Mouse (Mus musculus) CH12.LX (cell line): ENCODE measurements around the gene Slc35c2. TPM values are rescaled to one million over a fixed set of nuclear protein-coding genes. Genes with fewer than 3 reads are reported as not detected.

ENCODE experiments used
- DNase-seq: peaks from one replicate; pipeline ENCODE4 v3.0.0-alpha.2; 2013; ENCODE audit errors: extremely low read depth
- H3K27ac ChIP-seq: 2 replicates; pipeline ENCODE4 v1.5.1; 2012; ENCODE audit warnings: low read depth, mild to moderate bottlenecking, control low read depth, moderate library complexity; ENCODE audit not compliant: insufficient read depth
- H3K27me3 ChIP-seq: replicated peaks from 2 replicates; pipeline ENCODE3; 2012; ENCODE audit warnings: inconsistent platforms
- H3K36me3 ChIP-seq, 2 experiments: replicated peaks in 1 of 2; 2 replicates each; pipeline versions ENCODE3 to v1.6.1; 2012; ENCODE audit warnings: inconsistent platforms in 1 of 2, low read length in 1 of 2, mild to moderate bottlenecking in 1 of 2, mixed read lengths in 1 of 2, moderate library complexity in 1 of 2; ENCODE audit not compliant: control insufficient read depth in 1 of 2, insufficient read depth in 1 of 2
- H3K4me1 ChIP-seq, 2 experiments: 2 replicates each; pipeline ENCODE4 v1.6.1; 2012; ENCODE audit warnings: inconsistent platforms in 1 of 2, moderate library complexity in 1 of 2; ENCODE audit not compliant: insufficient read depth in 2 of 2, control insufficient read depth in 1 of 2
- H3K4me2 ChIP-seq: 2 replicates; pipeline ENCODE4 v1.6.1; 2012; ENCODE audit warnings: low read depth, mild to moderate bottlenecking, control low read depth; ENCODE audit not compliant: poor library complexity, insufficient read depth, severe bottlenecking
- H3K4me3 ChIP-seq, 3 experiments: fragments of 150-350 bp in 1 of 3; sonication (generic) in 1 of 3; replicated peaks in 1 of 3; 2 replicates each; pipeline versions ENCODE3 to v1.5.1; 2011 to 2012; ENCODE audit warnings: low read depth in 2 of 3, low read length in 2 of 3, mild to moderate bottlenecking in 2 of 3, moderate library complexity in 2 of 3, control low read depth in 1 of 3, improper control_type of control experiment in 1 of 3, inconsistent platforms in 1 of 3, mixed read lengths in 1 of 3; ENCODE audit not compliant: poor library complexity in 1 of 3
- H3K79me2 ChIP-seq: replicated peaks from 2 replicates; pipeline ENCODE4 v1.6.1; 2012; ENCODE audit warnings: mild to moderate bottlenecking, moderate library complexity; ENCODE audit not compliant: control insufficient read depth, poor library complexity, insufficient read depth, severe bottlenecking; ENCODE audit errors: extremely low read depth
- H3K9ac ChIP-seq: 2 replicates; pipeline ENCODE4 v1.6.1; 2012; ENCODE audit warnings: low read depth, mild to moderate bottlenecking, control low read depth, moderate library complexity; ENCODE audit not compliant: insufficient read depth
- H3K9me3 ChIP-seq: replicated peaks from 2 replicates; pipeline ENCODE3; 2012; ENCODE audit warnings: low read length, inconsistent platforms, mixed read lengths
- CHD1 ChIP-seq: IDR thresholded peaks from 2 replicates; pipeline ENCODE4 v1.6.1; 2012; ENCODE audit warnings: low read depth, low read length, improper control_type of control experiment, inconsistent platforms
- CHD2 ChIP-seq: IDR thresholded peaks from 2 replicates; pipeline ENCODE4 v1.6.1; 2011; ENCODE audit warnings: low read length, improper control_type of control experiment
- CTCF ChIP-seq, 2 experiments: IDR thresholded peaks in 1 of 2; conservative IDR thresholded peaks in 1 of 2; 2 replicates each; pipeline ENCODE4 v1.5.1; 2011 to 2012; ENCODE audit warnings: low read depth in 2 of 2, low read length in 2 of 2, improper control_type of control experiment in 1 of 2, inconsistent platforms in 1 of 2, mild to moderate bottlenecking in 1 of 2, moderate library complexity in 1 of 2
- ETS1 ChIP-seq: conservative IDR thresholded peaks from 2 replicates; pipeline ENCODE4 v1.6.1; 2012; ENCODE audit warnings: low read depth, mild to moderate bottlenecking, inconsistent platforms, low read length, improper control_type of control experiment, moderate library complexity
- IRF4 ChIP-seq: IDR thresholded peaks from 2 replicates; pipeline ENCODE4 v1.6.1; 2014; ENCODE audit warnings: low read depth, mild to moderate bottlenecking, inconsistent platforms, low read length, improper control_type of control experiment
- JUN ChIP-seq: IDR thresholded peaks from 2 replicates; pipeline ENCODE4 v1.6.1; 2011; ENCODE audit warnings: low read depth, mild to moderate bottlenecking, low read length, improper control_type of control experiment, moderate library complexity; ENCODE audit not compliant: insufficient read depth
- JUND ChIP-seq: conservative IDR thresholded peaks from 2 replicates; pipeline ENCODE4 v1.6.1; 2011; ENCODE audit warnings: low read depth, low read length, improper control_type of control experiment
- MAFK ChIP-seq: IDR thresholded peaks from 2 replicates; pipeline ENCODE4 v1.6.1; 2011; ENCODE audit warnings: low read length, improper control_type of control experiment; ENCODE audit not compliant: insufficient replicate concordance
- MXI1 ChIP-seq: IDR thresholded peaks from 2 replicates; pipeline ENCODE4 v1.6.1; 2011; ENCODE audit warnings: mild to moderate bottlenecking, low read depth, low read length, improper control_type of control experiment
- NELFE ChIP-seq: IDR thresholded peaks from 2 replicates; pipeline ENCODE4 v1.6.1; 2011; ENCODE audit warnings: low read depth, low read length, improper control_type of control experiment
- NRF1 ChIP-seq: IDR thresholded peaks from 2 replicates; pipeline ENCODE4 v1.6.1; 2014; ENCODE audit warnings: low read depth, mild to moderate bottlenecking, inconsistent platforms, low read length, improper control_type of control experiment, moderate library complexity
- PAX5 ChIP-seq: IDR thresholded peaks from 2 replicates; pipeline ENCODE4 v1.6.1; 2012; ENCODE audit warnings: low read length, inconsistent platforms, mixed read lengths
- POLR2A ChIP-seq: IDR thresholded peaks from 2 replicates; pipeline ENCODE4 v1.6.1; 2011; ENCODE audit warnings: low read depth, mild to moderate bottlenecking, improper control_type of control experiment, low read length
- POLR2AphosphoS2 ChIP-seq: IDR thresholded peaks from 2 replicates; pipeline ENCODE4 v1.6.1; 2011; ENCODE audit warnings: low read depth, low read length, improper control_type of control experiment
- RAD21 ChIP-seq: IDR thresholded peaks from 2 replicates; pipeline ENCODE4 v1.6.1; 2011; ENCODE audit warnings: low read depth, mild to moderate bottlenecking, low read length, improper control_type of control experiment, moderate library complexity
- SIN3A ChIP-seq: IDR thresholded peaks from 2 replicates; pipeline ENCODE4 v1.6.1; 2012; ENCODE audit warnings: low read length, improper control_type of control experiment, inconsistent platforms
- SMC3 ChIP-seq: IDR thresholded peaks from 2 replicates; pipeline ENCODE4 v1.6.1; 2011; ENCODE audit warnings: low read depth, low read length, improper control_type of control experiment
- TBP ChIP-seq: conservative IDR thresholded peaks from 2 replicates; pipeline ENCODE4 v1.6.1; 2011; ENCODE audit warnings: low read depth, low read length, improper control_type of control experiment
- TCF12 ChIP-seq: IDR thresholded peaks from 2 replicates; pipeline ENCODE4 v1.6.1; 2014; ENCODE audit warnings: low read depth, mild to moderate bottlenecking, inconsistent platforms, low read length, improper control_type of control experiment
- USF1 ChIP-seq: IDR thresholded peaks from 2 replicates; pipeline ENCODE4 v1.6.1; 2014; ENCODE audit warnings: low read depth, mild to moderate bottlenecking, inconsistent platforms, low read length, improper control_type of control experiment
- ZC3H11A ChIP-seq: IDR thresholded peaks from 2 replicates; pipeline ENCODE4 v1.6.1; 2012; ENCODE audit warnings: low read depth, mild to moderate bottlenecking, inconsistent platforms, low read length, improper control_type of control experiment
- ZKSCAN1 ChIP-seq: IDR thresholded peaks from 2 replicates; pipeline ENCODE4 v1.6.1; 2012; ENCODE audit warnings: low read depth, inconsistent platforms, low read length, improper control_type of control experiment, borderline replicate concordance
- dilution Hi-C: fragments of 300-500 bp; cut with MboI; formaldehyde crosslinking; loops from 2 replicates; pipeline ENCODE4 v1.14.3; 2020; ENCODE audit warnings: low sequenced_read_pairs; ENCODE audit not compliant: extremely low pct_unique_long_range_greater_than_20kb, extremely low pct_ligation_motif_present
- in situ Hi-C: fragments of 300-500 bp; cut with MboI; formaldehyde crosslinking; loops from 3 replicates; pipeline ENCODE4 v1.14.3; 2019; ENCODE audit warnings: low sequenced_read_pairs, low pct_ligation_motif_present, low pct_unique_long_range_greater_than_20kb, mixed read lengths
- polyA plus RNA-seq: library from polyadenylated mRNA; unstranded; fragments of >175 nt; gene quantifications from 2 replicates; pipeline ENCODE4 v1.2.1, GENCODE M21; 2012; ENCODE audit warnings: low read depth; ENCODE audit not compliant: insufficient read length
- total RNA-seq, 2 experiments: library from RNA; depleted of rRNA; stranded (reverse); fragments of 300-350 nt in 1 of 2; fragments of >200 nt in 1 of 2; gene quantifications; 2 replicates each; pipeline ENCODE4 v1.2.3; 2012 to 2014

Gene Slc35c2
- total and polyA plus RNA-seq, 3 experiments: 45.5 to 57.8 (median 55.3) TPM

- no peak for TF ChIP-seq CHD1
- no peak for TF ChIP-seq TBP
- no peak for TF ChIP-seq MAFK
- no peak for TF ChIP-seq ZC3H11A
- no peak for TF ChIP-seq TCF12
- TF ChIP-seq JUN: no peak
- TF ChIP-seq MXI1: no peak
- TF ChIP-seq ETS1: no peak
- TF ChIP-seq CHD2: no peak
- TF ChIP-seq ZKSCAN1: no peak
- no peak for TF ChIP-seq JUND
- TF ChIP-seq RAD21: no peak
- no peak for TF ChIP-seq POLR2AphosphoS2
- TF ChIP-seq SIN3A: no peak
- TF ChIP-seq USF1: no peak
- TF ChIP-seq PAX5: no peak
- Histone ChIP-seq H3K4me1 (peaks cover 5 to 17% of the 10 kb centered on the region in 2 experiments), H3K4me2 (no peak overlapping the region), H3K27ac (no peak overlapping the region), H3K9ac (no peak overlapping the region), H3K9me3 (no peaks in the 10 kb centered on the region), H3K36me3 (peaks cover 25 to 43% of the 10 kb centered on the region in 2 experiments), H3K4me3 (no peak overlapping the region), H3K27me3 (peaks cover 10% of the 10 kb centered on the region), H3K79me2 (no peaks in the 10 kb centered on the region)
- no peak for DNase-seq
- dilution Hi-C loops (no loop called here), in situ Hi-C loops (no loop called here)
These were observed 12.5 kb downstream of the Slc35c2 start for GRCm38 (mm10) chr2:165275124-165275640.

GRCm38 (mm10) chr2:165273589-165273988, 14.1 kb downstream of the Slc35c2 start:
- no peaks in the 10 kb centered on the region for H3K9me3 ChIP-seq
- H3K27me3 ChIP-seq: peaks cover 18% of the 10 kb centered on the region
- peaks cover 5 to 18% of the 10 kb centered on the region in 2 experiments for H3K4me1 ChIP-seq
- TF ChIP-seq IRF4: no peak
- no peak for TF ChIP-seq ZC3H11A
- no peak for TF ChIP-seq NRF1
- no peak for TF ChIP-seq USF1
- no peak for TF ChIP-seq JUN
- TF ChIP-seq JUND: no peak
- TF ChIP-seq POLR2A: no peak
- no peak for TF ChIP-seq TBP
- TF ChIP-seq SMC3: no peak
- TF ChIP-seq MXI1: no peak
- no peak for TF ChIP-seq CTCF (conservative IDR thresholded peaks at IDR 0.05 in 1 of 2, IDR thresholded peaks at IDR 0.05 in 1 of 2; ENCODE audit: low read depth in 2 of 2, low read length in 2 of 2)
- TF ChIP-seq NELFE: no peak
- TF ChIP-seq, all 38 proteins: peak for 0
- dilution Hi-C loops: no loop called here
- no peak overlapping the region for H3K27ac ChIP-seq
- no peaks in the 10 kb centered on the region for H3K79me2 ChIP-seq
- DNase-seq: no peak
- no peak overlapping the region for H3K4me3 ChIP-seq
- H3K9ac ChIP-seq: no peak overlapping the region
- no peak overlapping the region for H3K4me2 ChIP-seq
- in situ Hi-C loops: loop anchor here (5.0 kb wide), 2 partner anchors 89 to 196 kb away; no protein-coding TSS in a partner anchor
- peaks cover 16 to 27% of the 10 kb centered on the region in 2 experiments for H3K36me3 ChIP-seq
